Mouse (Mus musculus) T-cell, adult 66 days (primary cell): Measurements from ENCODE around the gene Ssbp4. TPM values are rescaled to one million over a fixed set of nuclear protein-coding genes. Genes with fewer than 3 reads are reported as not detected.

Experiments
- total RNA-seq, 2 experiments: library from RNA; stranded (reverse); gene quantifications; 3 replicates in 1 of 2; 4 replicates in 1 of 2; pipeline ENCODE4 v1.2.4; 2023

Ssbp4 gene
- total RNA-seq, result 100 to 1,000 TPM in 1 of 2 experiments, 10 to 100 TPM in 1; 93.5 to 116 TPM

GRCm38 (mm10) chr8:70608749-70609367 is at the start of gene Ssbp4:
TSS of gene Ssbp4 (minus strand) at chr8:70608872.

GRCm38 (mm10) chr8:70632346-70632892 is 23.7 kb upstream of the Ssbp4 start, which contains the start of gene Gdf15:
TSS of gene Gdf15 (minus strand) at chr8:70632456.

GRCm38 (mm10) chr8:70615894-70616293 is 7.2 kb upstream of the Ssbp4 start, which contains the start of gene Lrrc25:
TSS of gene Lrrc25 (plus strand) at chr8:70616155.

GRCm38 (mm10) chr8:70593961-70594609 is 14.6 kb downstream of the Ssbp4 start, which contains the start of gene Isyna1:
TSS of gene Isyna1 (plus strand) at chr8:70594373.

Other genes with a start within 250 kb of the Ssbp4 start
- 1 to 10 TPM; 1.0 to 1.7 TPM for gene Comp, start 235.3 kb downstream of the Ssbp4 start, total RNA-seq
- gene Crtc1, start 169.3 kb downstream of the Ssbp4 start, total RNA-seq, result 10 to 100 TPM; 22.0 to 24.7 TPM
- 10 to 100 TPM in 1 of 2 experiments, 1 to 10 TPM in 1; 9.8 to 10.7 TPM for gene Klhl26, start 131.9 kb downstream of the Ssbp4 start, total RNA-seq
- gene Tmem59l, start 121.5 kb downstream of the Ssbp4 start, total RNA-seq, result not detected
- not detected for gene Crlf1, start 115.7 kb downstream of the Ssbp4 start, total RNA-seq
- 10 to 100 TPM; 64.4 to 64.7 TPM for gene Rex1bd, start 102.1 kb downstream of the Ssbp4 start, total RNA-seq
- gene Uba52, start 98.1 kb downstream of the Ssbp4 start, total RNA-seq, result 1,000 to 10,000 TPM; 3,558 to 3,776 TPM
- 100 to 1,000 TPM; 257 to 281 TPM for gene Fkbp8, start 81.1 kb downstream of the Ssbp4 start, total RNA-seq
- gene Kxd1, start 80.9 kb downstream of the Ssbp4 start, total RNA-seq, result 10 to 100 TPM; 57.3 to 61.1 TPM
- gene Ell, start 69.4 kb downstream of the Ssbp4 start, total RNA-seq, result 10 to 100 TPM; 27.8 to 29.0 TPM
- gene Isyna1, start 14.5 kb downstream of the Ssbp4 start, total RNA-seq, result 10 to 100 TPM; 76.4 to 85.3 TPM
- gene Lrrc25, start 7.3 kb upstream of the Ssbp4 start, total RNA-seq, result 1 to 10 TPM in 1 of 2 experiments, under 1 TPM in 1; 0.98 to 1.3 TPM
- gene Gdf15, start 23.6 kb upstream of the Ssbp4 start, total RNA-seq, result not detected
- gene Pgpep1, start 51.5 kb upstream of the Ssbp4 start, total RNA-seq, result 1 to 10 TPM; 2.6 to 3.7 TPM
- gene Lsm4, start 64.4 kb upstream of the Ssbp4 start, total RNA-seq, result 100 to 1,000 TPM; 133 to 142 TPM
- 100 to 1,000 TPM; 758 to 827 TPM for gene Jund, start 90.1 kb upstream of the Ssbp4 start, total RNA-seq
- 1 to 10 TPM; 3.7 to 7.6 TPM for gene Iqcn, start 94.6 kb upstream of the Ssbp4 start, total RNA-seq
- gene Gm3336, start 109.7 kb upstream of the Ssbp4 start, total RNA-seq, result not detected
- under 1 TPM; 0.32 to 0.47 TPM for gene Pde4c, start 114.8 kb upstream of the Ssbp4 start, total RNA-seq
- gene Rab3a, start 145.8 kb upstream of the Ssbp4 start, total RNA-seq, result 1 to 10 TPM; 6.0 to 6.4 TPM
- 10 to 100 TPM; 20.7 to 25.0 TPM for gene Mpv17l2, start 152.1 kb upstream of the Ssbp4 start, total RNA-seq
- gene Pik3r2, start 167.8 kb upstream of the Ssbp4 start, total RNA-seq, result 10 to 100 TPM; 14.2 to 17.2 TPM
- 100 to 1,000 TPM; 188 to 190 TPM for gene Mast3, start 196.2 kb upstream of the Ssbp4 start, total RNA-seq
- 10 to 100 TPM in 1 of 2 experiments, 1 to 10 TPM in 1; 8.1 to 19.1 TPM for gene Il12rb1, start 199.6 kb upstream of the Ssbp4 start, total RNA-seq
- 10 to 100 TPM; 36.5 to 42.1 TPM for gene Arrdc2, start 230.8 kb upstream of the Ssbp4 start, total RNA-seq